Mouse (Mus musculus) heart, postnatal 10 days (tissue): ENCODE measurements around the gene Acads. TPM values are rescaled to one million over a fixed set of nuclear protein-coding genes. Genes with fewer than 3 reads are reported as not detected.
"Not testable (repeated sequence)": the region's sequence is repeated elsewhere in the genome, so short reads cannot be mapped to it uniquely, and the experiment has no call there.

ENCODE experiments used
- DNase-seq, 2 experiments: peaks; one replicate each; pipeline ENCODE4 v3.0.0; 2021
- intact Hi-C: fragments of 180-260 bp; cut with DNase I; formaldehyde crosslinking; loops from one replicate; pipeline ENCODE4 v1.15.1; 2025
- total RNA-seq, 2 experiments: library from RNA; stranded (reverse); gene quantifications; 2 replicates each; pipeline ENCODE4 v1.2.3; 2021

Acads gene
- total RNA-seq, result 100 to 1,000 TPM; 198 to 202 TPM

DNA sequence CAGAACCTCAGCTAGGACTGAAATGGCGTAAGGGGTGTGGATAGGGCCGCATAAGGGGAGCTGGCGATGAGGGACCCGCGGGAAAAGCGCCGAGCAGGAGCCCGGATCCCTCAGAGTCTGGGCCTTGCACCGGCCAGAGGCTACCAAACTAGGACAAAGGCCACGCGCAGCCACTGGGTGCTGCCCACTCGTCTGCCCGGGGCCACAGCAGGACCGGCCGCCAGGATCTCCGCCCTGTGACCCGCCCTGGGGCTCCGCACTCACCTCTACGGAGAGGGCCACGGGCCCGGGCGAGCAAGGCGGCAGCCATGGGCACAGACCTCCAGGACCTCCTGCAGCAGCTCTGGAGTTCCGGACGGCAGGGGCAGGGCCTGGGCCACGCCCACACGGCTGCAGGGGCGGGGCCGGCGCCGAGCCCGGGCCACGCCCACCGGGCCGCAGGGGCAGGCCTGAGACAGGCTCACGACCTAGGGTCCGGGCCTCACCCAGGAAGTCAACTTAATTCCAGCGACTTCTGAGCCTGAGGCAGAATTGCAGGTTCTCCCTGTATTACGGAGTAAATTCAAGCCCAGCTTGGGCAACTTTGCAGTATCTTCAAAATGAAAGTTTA is at the start of gene Acads:
Gene Acads (minus strand): TSS at position 386 of the 610 bp plus-strand sequence.
- DNase-seq, result peak; percentile 88 to 90
- intact Hi-C loops, result no loop called here

DNA sequence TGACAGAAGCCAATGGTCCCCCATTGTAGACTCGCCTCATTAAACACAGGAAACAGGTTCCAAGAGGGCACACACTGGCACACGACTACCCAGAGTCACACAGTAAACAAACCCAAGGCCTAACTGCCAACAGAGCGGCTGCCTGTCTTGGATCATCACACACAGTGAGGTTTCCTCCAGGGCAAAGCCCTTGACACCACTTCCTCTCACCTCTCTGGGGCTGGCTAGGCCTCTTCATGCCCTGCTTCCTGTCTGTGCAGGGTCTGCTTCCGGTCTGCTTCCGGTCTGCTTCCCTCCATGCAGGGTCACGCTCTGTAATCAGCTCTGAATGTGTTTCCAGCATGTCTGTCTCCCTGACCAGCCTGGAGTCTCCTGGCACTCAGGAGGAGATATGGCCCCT is 48.2 kb upstream of the Acads start:
- DNase-seq, result no peak
- intact Hi-C loops, result no loop called here

- intact Hi-C loops, result no loop called here
- DNase-seq, result no peak
These were observed 47.7 kb upstream of the Acads start for GRCm38 (mm10) chr5:115166815-115167194.

- intact Hi-C loops, result no loop called here
- peak in 1 of 2 experiments; percentile 63 for DNase-seq
These were observed 47.0 kb upstream of the Acads start for GRCm38 (mm10) chr5:115165895-115166814.

DNA sequence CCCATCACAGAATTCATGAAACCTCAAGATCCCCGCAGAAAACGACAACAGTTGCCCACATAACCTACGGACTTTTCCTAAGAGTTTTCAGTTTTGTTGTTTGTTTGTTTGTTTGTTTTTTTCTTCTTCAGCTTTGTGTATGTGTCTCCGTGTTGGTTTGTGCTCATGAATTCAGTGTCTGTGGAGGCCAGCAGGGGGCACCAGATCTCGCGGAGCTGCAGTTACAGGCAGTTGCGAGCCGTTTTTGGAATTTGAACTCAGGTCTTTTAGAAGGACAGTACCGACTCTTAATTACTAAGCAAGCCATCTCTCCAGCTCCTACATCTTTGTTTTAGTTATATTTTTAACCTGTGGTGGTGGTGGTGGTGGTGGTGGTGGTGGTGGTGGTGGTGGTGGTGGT is 46.2 kb upstream of the Acads start:
- DNase-seq, result no peak
- intact Hi-C loops, result no loop called here

- intact Hi-C loops, result loop anchor here (5.0 kb wide), 1 partner anchor 187 kb away; no protein-coding TSS in a partner anchor
- not testable (repeated sequence) for DNase-seq
These were observed 45.3 kb upstream of the Acads start for GRCm38 (mm10) chr5:115164446-115164845.

GRCm38 (mm10) chr5:115163563-115163962 is 44.4 kb upstream of the Acads start:
- intact Hi-C loops, result loop anchor here (2.0 to 5.0 kb wide), 2 partner anchors 39 to 186 kb away; no protein-coding TSS in a partner anchor
- peak; percentile 56 to 74 for DNase-seq

DNA sequence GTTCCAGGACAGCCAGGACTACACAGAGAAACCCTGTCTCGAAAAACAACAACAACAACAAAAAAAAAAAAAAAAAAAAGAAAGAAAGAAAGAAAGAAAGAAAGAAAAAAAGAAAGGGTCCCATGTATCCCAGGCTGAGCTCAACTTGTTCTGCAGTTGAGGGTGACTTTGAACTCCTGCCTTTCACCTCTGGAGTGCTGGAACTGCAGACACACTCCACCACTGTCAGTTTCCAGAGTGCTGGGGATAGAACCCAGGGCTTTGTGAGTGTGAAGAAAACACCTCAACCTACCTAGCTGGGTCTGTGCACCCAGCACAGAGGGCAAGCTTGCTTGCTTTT is 42.8 kb upstream of the Acads start:
- intact Hi-C loops, result loop anchor here (2.0 to 5.0 kb wide), 3 partner anchors 25 to 185 kb away; no protein-coding TSS in a partner anchor
- DNase-seq, result not testable (repeated sequence)

DNA sequence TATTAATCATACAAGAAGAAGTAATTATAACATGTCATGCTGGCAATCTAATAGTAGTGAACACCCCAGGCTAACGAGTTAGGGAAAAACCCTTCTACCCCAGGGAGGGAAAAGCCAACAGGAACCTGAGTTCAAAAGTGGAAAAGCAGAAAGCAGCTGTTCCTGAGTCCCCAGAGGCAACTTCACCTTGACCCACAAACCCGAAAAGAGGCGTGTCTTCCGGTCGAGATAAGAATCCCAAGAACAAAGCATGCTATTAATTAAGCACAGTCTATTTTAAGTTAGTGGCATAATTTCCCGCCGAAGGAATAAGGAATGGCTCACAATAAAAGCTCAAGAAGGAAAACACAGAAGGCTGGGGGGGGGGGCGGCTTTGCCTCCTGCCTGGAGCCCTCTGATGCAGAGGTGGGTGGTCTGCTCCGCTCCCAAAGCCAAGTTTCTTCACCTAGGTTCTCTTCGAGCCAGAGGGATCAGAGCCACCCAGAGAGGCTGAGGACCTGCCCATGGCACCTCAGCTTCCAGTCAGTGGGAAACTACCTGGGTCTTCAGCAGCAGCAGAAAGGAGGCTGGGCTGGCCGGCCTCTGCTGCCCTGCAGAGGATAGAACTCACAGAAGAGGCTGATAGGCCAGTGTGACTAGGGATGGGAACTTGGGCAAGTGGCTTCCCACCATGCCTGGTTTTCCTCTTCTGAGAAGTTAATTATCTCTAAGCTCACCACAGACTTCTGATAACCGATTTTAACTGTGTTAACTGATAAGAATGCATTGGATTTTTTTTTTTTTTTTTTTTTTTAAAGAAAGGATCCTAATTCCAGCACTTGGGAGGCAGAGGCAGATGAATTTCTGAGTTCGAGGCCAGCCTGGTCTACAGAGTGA is 42.2 kb upstream of the Acads start:
- intact Hi-C loops, result loop anchor here (2.0 to 5.0 kb wide), 2 partner anchors 25 to 184 kb away; no protein-coding TSS in a partner anchor
- DNase-seq, result peak; percentile 58 to 64

DNA sequence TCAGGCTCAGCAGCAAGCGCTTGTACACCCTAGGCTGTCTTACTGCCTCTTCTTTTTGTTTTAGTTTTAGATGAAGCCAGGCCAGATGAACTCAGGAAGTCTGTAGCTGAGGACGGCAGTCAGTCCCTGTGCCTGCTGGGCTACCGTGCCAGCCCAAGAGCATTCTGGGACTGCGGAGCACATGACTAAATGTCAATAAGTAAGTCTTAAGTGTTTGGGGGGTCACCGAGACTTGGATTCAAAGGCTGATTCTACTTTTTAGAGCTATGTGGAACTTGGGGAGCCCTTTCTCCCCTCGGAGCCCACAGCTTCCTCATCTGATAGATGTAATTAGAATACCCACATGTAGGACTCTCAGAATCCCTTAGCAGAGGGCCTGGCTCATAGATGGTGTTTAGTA is 41.5 kb upstream of the Acads start:
- intact Hi-C loops, result loop anchor here (2.0 to 5.0 kb wide), 2 partner anchors 26 to 183 kb away; no protein-coding TSS in a partner anchor
- no peak for DNase-seq

- no peak for DNase-seq
- intact Hi-C loops, result no loop called here
These were observed 40.0 kb upstream of the Acads start for GRCm38 (mm10) chr5:115159165-115159564.

GRCm38 (mm10) chr5:115158040-115158983 is 39.2 kb upstream of the Acads start, which contains the start of gene Mlec:
TSS of gene Mlec (minus strand) at chr5:115158179.
- intact Hi-C loops, result no loop called here
- peak; percentile 99 for DNase-seq

DNA sequence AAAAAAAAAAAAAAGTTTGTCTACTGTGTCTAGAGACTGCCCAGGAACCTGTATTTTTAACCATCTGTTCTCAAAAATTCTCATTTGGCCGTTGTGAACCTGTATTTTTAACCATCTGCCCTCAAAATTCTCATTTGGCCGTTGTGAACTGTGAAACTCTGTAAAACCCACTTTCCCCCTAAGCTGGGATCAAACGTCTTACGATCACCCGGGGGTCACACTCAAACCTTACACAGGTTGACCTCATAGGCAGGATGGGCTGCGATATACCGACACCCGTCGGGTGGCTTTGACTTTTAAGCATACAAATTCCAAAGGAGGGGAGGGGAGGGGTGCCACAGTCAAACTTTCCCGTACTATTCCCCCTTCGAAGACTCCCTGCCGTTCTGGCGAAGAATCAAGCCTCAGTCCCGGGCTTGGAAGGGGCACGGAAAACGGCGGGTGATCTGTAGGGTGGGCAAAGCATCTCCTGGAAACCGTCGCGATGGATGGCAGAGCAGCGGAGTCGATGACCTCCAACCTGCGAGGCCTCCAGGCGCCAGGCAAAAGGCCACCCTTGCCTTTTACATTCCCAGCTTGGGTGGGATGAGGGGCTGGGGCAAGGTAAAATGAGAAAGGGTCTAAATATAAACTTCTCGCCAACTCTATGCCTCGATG is 37.9 kb upstream of the Acads start:
- intact Hi-C loops, result loop anchor here (2.0 kb wide), 1 partner anchor 24 kb away; no protein-coding TSS in a partner anchor
- DNase-seq, result peak in 1 of 2 experiments; percentile 51

GRCm38 (mm10) chr5:115156401-115156800 is 37.3 kb upstream of the Acads start:
- intact Hi-C loops, result loop anchor here (2.0 kb wide), 1 partner anchor 24 kb away; no protein-coding TSS in a partner anchor

DNA sequence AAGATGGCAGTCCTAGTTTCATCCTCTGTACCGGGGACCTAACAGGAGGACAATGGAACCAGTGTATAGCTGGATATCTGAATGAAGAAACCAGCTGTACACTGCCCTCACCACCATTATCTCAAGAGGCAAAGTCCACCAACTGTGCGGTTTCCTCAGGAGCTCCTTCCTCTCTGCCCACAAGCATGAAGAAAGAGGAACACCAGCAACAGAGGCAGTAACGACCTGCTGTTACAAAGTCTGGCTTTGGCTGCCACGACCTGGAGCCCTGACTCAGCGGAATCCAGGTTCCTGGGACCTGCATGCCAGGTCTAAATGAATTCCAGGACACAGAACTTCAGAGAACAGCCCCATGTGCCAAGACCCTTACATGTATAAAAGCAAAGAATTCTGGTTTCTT is 36.7 kb upstream of the Acads start:
- intact Hi-C loops, result loop anchor here (2.0 kb wide), 1 partner anchor 23 kb away; no protein-coding TSS in a partner anchor
- no peak for DNase-seq

More at GRCm38 (mm10) chr5:115156401-115156800, 37.3 kb upstream of the Acads start:
- no peak for DNase-seq

GRCm38 (mm10) chr5:115155156-115155631 is 36.0 kb upstream of the Acads start:
- DNase-seq, result no peak
- intact Hi-C loops, result no loop called here

GRCm38 (mm10) chr5:115152132-115152956 is 33.2 kb upstream of the Acads start:
- intact Hi-C loops, result no loop called here
- DNase-seq, result no peak

- DNase-seq, result no peak
- intact Hi-C loops, result no loop called here
These were observed 32.3 kb upstream of the Acads start for GRCm38 (mm10) chr5:115151457-115151856.
